Mouse (Mus musculus) CD4-positive, CD25-positive, alpha-beta regulatory T cell, adult 4 months (primary cell): ENCODE measurements around the gene Dst. TPM values are rescaled to one million over a fixed set of nuclear protein-coding genes. Genes with fewer than 3 reads are reported as not detected.

ENCODE experiments used
- ATAC-seq: one replicate; pipeline ENCODE4 v1.8.0; 2017
- polyA plus RNA-seq, 2 experiments: library from polyadenylated mRNA; unstranded; fragments of 100-300 nt; shearing (Covaris generic); gene quantifications; one replicate each; pipeline ENCODE4 v1.2.1; 2017

Dst gene
- polyA plus RNA-seq, 2 experiments from 2014 or later, result 22.1 to 29.0 TPM

GRCm38 (mm10) chr1:34182406-34183249 lies 274.6 kb downstream of the Dst start:
- no peak for ATAC-seq

GRCm38 (mm10) chr1:34183250-34183926 lies 275.4 kb downstream of the Dst start:
- ATAC-seq, result no peak

GRCm38 (mm10) chr1:34184266-34184665 lies 276.2 kb downstream of the Dst start:
- ATAC-seq, result no peak

- no peak for ATAC-seq
Measured at GRCm38 (mm10) chr1:34186033-34186432, 278.0 kb downstream of the Dst start.

GRCm38 (mm10) chr1:34187501-34187900 lies 279.5 kb downstream of the Dst start:
- ATAC-seq, result peak; percentile 41

- ATAC-seq, result no peak
Measured at GRCm38 (mm10) chr1:34188721-34189236, 280.8 kb downstream of the Dst start.

- ATAC-seq, result no peak
Measured at GRCm38 (mm10) chr1:34189318-34189717, 281.3 kb downstream of the Dst start.

- no peak for ATAC-seq
Measured at GRCm38 (mm10) chr1:34189970-34190369, 281.9 kb downstream of the Dst start.

- ATAC-seq, result no peak
Measured at GRCm38 (mm10) chr1:34192174-34192573, 284.1 kb downstream of the Dst start.

GRCm38 (mm10) chr1:34200791-34201190 lies 292.8 kb downstream of the Dst start:
- no peak for ATAC-seq

GRCm38 (mm10) chr1:34201483-34201882 lies 293.5 kb downstream of the Dst start:
- ATAC-seq, result no peak

- ATAC-seq, result no peak
Measured at GRCm38 (mm10) chr1:34211704-34212103, 303.7 kb downstream of the Dst start.

- ATAC-seq, result no peak
Measured at GRCm38 (mm10) chr1:34216456-34216855, 308.4 kb downstream of the Dst start.

GRCm38 (mm10) chr1:34218323-34218722 lies 310.3 kb downstream of the Dst start:
- peak; percentile 86 for ATAC-seq

GRCm38 (mm10) chr1:34218801-34219200 lies 310.8 kb downstream of the Dst start:
- no peak for ATAC-seq

- no peak for ATAC-seq
Measured at GRCm38 (mm10) chr1:34220094-34220601, 312.1 kb downstream of the Dst start.

GRCm38 (mm10) chr1:34223866-34224265 lies 315.8 kb downstream of the Dst start:
- no peak for ATAC-seq

- no peak for ATAC-seq
Measured at GRCm38 (mm10) chr1:34227676-34228075, 319.7 kb downstream of the Dst start.

GRCm38 (mm10) chr1:34231041-34231440 lies 323.0 kb downstream of the Dst start:
- ATAC-seq, result no peak

GRCm38 (mm10) chr1:34236254-34236723 lies 328.3 kb downstream of the Dst start:
- ATAC-seq, result peak; percentile 49

GRCm38 (mm10) chr1:34237211-34237610 lies 329.2 kb downstream of the Dst start:
- no peak for ATAC-seq

GRCm38 (mm10) chr1:34237689-34238091 lies 329.7 kb downstream of the Dst start:
- no peak for ATAC-seq

- ATAC-seq, result no peak
Measured at GRCm38 (mm10) chr1:34238231-34238630, 330.2 kb downstream of the Dst start.
